ENCODE assay signal across 17 mouse cellular contexts in the genomic region with DNA sequence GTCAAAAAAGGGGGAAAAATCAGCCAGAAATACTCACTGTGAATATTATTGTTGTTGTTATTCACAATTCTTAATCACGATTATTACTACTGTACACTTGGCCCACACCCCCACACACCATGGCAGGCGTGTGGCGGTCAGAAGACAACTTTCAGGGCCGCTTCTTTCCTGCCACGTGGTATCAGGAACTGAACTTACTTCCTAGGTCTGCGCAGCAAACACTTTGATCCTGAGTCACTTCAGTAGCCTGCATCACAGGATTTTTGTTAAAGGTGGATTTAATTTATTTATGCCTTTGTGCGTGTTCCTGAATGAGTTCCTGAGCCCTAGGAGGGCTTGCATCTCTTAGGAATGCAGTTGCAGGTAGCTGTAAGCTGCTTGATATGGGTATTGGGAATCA.
"Had no signal": no experiment of that assay in that cellular context is flagged by ENCODE, and none has a peak within 500 bp of the region (broad histone marks: within the 10 kb centered on the region; RNA-seq: fewer than 3 reads in every experiment).

No protein-coding gene starts in this region.

- H3K27me3 ChIP-seq: lung, embryonic 15.5 days; megakaryocyte, embryonic 14.5 days; midbrain, embryonic 13.5 days; midbrain, embryonic 15.5 days; neural tube, embryonic 12.5 days; stomach, embryonic 15.5 days had no signal

- H3K4me3 ChIP-seq: lung, embryonic 15.5 days; megakaryocyte, embryonic 14.5 days; midbrain, embryonic 13.5 days; midbrain, embryonic 15.5 days; neural tube, embryonic 12.5 days; stomach, embryonic 15.5 days had no signal

- H3K4me1 ChIP-seq: midbrain, embryonic 13.5 days; midbrain, embryonic 15.5 days; neural tube, embryonic 12.5 days had no signal

- H3K27ac ChIP-seq: lung, embryonic 15.5 days; macrophage; midbrain, embryonic 13.5 days; midbrain, embryonic 15.5 days; neural tube, embryonic 12.5 days; stomach, embryonic 15.5 days; stomach, postnatal 0 days had no signal

- H3K9me3 ChIP-seq: lung, embryonic 15.5 days; megakaryocyte, embryonic 14.5 days; midbrain, embryonic 13.5 days; midbrain, embryonic 15.5 days; neural tube, embryonic 12.5 days; stomach, embryonic 15.5 days had no signal

- H3K36me3 ChIP-seq: lung, embryonic 15.5 days; midbrain, embryonic 13.5 days; midbrain, embryonic 15.5 days; neural tube, embryonic 12.5 days; stomach, embryonic 15.5 days had no signal

- ATAC-seq: lung, postnatal 0 days; midbrain, embryonic 13.5 days; midbrain, embryonic 15.5 days had no signal

- H3K9ac ChIP-seq: lung, embryonic 15.5 days; midbrain, embryonic 13.5 days; midbrain, embryonic 15.5 days; neural tube, embryonic 12.5 days; stomach, embryonic 15.5 days had no signal

- H3K4me2 ChIP-seq: lung, embryonic 15.5 days; midbrain, embryonic 11.5 days; midbrain, embryonic 13.5 days; midbrain, embryonic 15.5 days; neural tube, embryonic 12.5 days; stomach, embryonic 15.5 days had no signal

- DNase-seq: lung, adult 2 months; lung, postnatal 14 days; lung, postnatal 36 days; right cerebral cortex, postnatal 14 days; thymus, adult 2 months; thymus, postnatal 25 days; thymus, postnatal 4 days had no signal
